Mouse (Mus musculus) frontal cortex, postnatal 25 days (tissue): ENCODE data around the gene Grin2a.

Experiments
- DNase-seq, 2 experiments: peaks; one replicate each; pipeline ENCODE4 v3.0.0; 2022; ENCODE audit warnings: low spot score in 2 of 2

The Grin2a gene

DNA sequence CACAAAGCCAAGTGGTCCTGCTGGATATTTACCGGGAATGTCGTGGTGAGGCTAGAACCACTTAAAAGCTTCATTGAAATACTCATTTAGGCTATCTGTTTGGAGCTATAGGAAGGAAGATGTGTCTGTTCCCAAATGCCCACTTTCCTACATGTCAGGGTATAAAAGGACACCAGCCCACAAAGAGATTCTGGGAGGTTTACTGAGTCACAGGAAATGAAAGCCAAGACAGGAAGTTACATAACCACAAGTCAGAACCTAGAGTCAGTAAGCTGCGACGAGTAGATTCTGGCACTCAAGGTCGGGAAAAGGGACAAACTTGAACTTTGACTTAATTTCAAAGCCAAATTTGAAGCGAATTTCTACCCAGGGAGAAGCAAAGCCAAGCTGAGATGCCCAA is 30.9 kb downstream of the Grin2a start:
- DNase-seq, result no peak

GRCm38 (mm10) chr16:9962482-9962881 is 32.9 kb downstream of the Grin2a start:
- DNase-seq, result no peak

GRCm38 (mm10) chr16:9959340-9959739 is 36.0 kb downstream of the Grin2a start:
- no peak for DNase-seq

GRCm38 (mm10) chr16:9954266-9954665 is 41.1 kb downstream of the Grin2a start:
- DNase-seq, result no peak

DNA sequence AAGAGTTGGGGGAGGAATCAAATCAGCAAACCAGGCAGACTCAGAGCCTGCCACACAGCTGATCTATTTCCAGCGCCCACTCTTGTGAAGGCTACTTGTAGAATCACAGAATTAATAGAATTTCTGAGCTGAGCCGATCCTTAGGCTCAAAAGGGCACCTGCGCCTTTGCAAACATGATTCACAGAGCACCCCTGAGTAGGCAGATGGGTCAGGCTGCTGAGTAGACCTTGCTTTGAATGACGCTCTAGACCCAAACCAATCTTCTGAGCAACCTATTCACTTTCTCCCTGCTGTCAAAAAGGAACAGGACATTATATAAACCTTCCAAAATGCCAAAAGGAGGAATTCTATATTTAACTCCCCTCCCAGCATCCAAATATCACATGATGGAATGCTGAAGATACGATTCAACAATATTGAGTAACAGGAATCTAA is 41.9 kb downstream of the Grin2a start:
- DNase-seq, result no peak

DNA sequence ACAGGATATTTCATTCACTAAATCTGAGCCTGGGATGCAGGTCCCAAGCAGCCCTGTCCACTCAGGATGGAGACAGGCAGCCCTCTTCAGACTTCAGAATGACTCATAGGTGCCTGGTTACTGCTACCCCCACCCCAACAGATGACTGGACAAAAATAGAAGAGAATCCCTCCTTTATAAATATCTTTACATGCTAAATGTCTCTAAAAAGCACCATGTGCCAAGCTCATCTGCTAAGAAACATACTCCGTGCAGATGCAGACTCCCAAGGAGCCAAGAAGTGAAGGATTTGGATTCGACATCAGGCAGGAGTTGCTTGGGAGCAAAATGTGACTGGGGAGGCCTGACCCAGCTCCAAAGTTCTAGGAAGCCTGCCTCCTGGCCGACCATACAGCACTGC is 46.1 kb downstream of the Grin2a start:
- no peak for DNase-seq

- DNase-seq, result no peak
These were observed 47.9 kb downstream of the Grin2a start for GRCm38 (mm10) chr16:9947430-9947829.

DNA sequence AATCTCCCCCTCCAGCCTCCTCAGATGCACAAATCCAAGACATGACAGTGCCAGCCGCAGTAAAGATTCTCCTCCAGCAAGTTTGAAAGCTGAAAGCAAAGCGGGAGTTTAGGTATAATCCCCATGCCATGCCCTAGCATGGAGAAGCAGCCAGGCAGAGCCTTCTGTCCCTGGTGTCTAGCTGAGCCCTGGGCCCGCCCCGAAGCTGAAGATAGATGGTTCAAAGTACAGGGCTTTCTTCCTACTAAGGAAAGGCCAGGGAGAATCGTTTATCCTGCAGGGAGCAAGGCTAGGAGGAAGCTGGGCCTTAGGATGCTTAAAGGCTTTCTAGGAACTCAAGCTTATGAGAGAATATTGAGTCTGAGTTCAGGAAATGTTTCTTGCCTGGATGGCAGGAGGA is 50.5 kb downstream of the Grin2a start:
- no peak for DNase-seq

DNA sequence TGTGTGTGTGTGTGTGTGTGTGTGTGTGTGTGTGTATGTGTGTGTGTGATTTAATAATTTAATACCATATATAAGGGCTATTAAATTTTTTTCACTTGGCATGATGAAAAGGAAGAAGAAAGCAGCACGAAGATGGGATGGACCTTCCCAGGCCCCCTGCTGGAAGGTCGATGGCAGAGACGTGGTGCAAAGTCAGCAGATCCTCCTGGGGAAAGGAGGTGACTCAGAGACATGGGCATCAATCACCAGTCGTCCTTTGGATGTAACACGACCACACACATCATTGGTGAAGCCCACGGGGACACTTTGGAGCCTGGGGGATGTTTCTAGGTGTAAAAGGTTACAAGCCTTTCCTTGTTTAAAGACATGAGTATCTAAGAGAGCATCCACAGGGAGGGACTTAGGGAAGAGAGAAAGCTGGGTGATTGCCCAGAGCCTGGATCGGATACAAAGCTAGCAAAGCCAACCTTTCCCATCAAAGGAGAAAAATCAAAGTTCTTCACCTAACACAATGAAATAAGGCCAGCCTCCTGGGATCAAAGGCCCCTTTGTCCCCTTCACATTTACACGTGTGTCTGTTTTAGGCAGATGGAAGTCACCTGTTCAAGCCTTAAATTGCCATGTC is 53.9 kb downstream of the Grin2a start:
- DNase-seq, result no peak

DNA sequence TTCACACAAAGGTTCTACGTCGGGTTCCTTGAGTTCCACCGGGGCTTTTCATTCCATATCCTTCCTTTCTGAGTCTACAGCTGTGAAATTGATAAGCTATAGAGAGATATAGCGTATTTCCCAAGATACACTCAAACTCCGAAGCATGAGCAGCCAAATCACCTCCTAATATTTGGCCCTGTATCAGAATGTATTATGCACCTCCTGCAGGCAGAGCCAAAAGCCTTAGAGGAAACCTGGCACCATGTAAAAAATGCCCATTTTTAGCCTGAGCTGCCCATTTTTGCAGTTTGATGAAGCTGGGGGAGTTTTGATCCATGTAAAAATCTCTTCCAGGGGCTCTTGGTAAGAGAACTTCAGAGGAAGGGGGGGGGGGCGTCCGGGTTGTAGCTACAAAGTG is 54.6 kb downstream of the Grin2a start:
- DNase-seq, result no peak

GRCm38 (mm10) chr16:9910672-9911071 is 84.7 kb downstream of the Grin2a start:
- no peak for DNase-seq

- no peak for DNase-seq
These were observed 86.1 kb downstream of the Grin2a start for GRCm38 (mm10) chr16:9909225-9909624.

DNA sequence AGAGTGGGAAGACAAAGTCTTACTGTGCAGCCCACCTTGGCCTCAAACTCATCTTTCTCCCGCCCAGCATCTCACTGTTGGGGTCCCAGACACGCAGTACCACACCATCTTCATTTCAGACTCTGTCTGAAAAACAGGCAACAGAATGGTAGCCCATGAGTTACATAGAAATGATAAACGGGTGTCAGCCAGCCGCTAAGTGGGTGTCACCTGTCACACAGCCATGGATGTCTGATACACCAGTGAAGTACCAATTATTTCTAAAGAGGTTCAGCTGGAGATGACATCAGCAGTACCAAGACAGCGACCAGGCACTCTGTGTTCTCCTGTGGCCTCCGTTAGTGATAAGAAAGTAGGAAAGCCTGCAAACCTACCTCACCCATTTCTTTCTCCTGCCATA is 90.9 kb downstream of the Grin2a start:
- no peak for DNase-seq

GRCm38 (mm10) chr16:9902680-9903463 is 92.5 kb downstream of the Grin2a start:
- DNase-seq, result no peak

GRCm38 (mm10) chr16:9901433-9901832 is 93.9 kb downstream of the Grin2a start:
- no peak for DNase-seq

- DNase-seq, result no peak
These were observed 94.4 kb downstream of the Grin2a start for GRCm38 (mm10) chr16:9900996-9901395.

GRCm38 (mm10) chr16:9900196-9900595 is 95.2 kb downstream of the Grin2a start:
- no peak for DNase-seq

DNA sequence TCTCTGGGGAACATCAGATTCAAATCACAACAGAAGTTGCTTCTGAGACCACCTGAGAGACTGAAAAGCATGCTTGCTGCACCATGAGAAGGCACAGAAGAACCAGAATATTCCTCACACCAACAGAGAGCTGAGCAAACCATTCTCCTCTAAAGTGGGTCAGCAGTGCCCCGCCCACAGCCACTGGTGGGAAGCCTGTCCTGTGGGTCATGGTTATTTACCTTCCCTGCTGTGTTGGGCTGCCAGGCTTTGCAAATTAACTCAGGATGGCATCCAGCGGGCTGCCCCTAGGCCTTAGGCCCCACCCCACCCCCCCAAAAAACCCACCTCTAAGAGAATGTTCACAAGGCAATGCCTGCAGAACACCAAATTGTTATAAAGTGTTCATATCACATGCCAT is 96.2 kb downstream of the Grin2a start:
- DNase-seq, result no peak

DNA sequence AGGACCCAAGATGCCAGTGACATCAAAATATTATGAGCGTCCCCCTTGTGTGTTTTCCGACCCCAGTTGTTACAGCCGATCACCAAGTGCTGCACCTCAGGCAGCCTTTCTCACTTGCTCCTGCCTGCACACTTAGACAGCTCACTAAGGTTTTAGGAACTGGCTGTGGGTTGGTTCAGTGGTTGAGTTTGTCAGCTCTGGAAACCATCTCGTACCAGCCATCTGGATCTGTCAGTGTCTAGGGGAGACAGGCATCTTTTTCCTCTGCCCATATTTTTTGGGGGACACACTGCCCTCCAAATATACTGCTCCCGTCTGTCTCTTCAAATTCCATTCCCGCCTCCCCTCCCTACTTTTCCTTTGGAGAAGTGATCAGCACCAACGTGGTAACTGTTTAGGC is 99.8 kb downstream of the Grin2a start:
- no peak for DNase-seq

DNA sequence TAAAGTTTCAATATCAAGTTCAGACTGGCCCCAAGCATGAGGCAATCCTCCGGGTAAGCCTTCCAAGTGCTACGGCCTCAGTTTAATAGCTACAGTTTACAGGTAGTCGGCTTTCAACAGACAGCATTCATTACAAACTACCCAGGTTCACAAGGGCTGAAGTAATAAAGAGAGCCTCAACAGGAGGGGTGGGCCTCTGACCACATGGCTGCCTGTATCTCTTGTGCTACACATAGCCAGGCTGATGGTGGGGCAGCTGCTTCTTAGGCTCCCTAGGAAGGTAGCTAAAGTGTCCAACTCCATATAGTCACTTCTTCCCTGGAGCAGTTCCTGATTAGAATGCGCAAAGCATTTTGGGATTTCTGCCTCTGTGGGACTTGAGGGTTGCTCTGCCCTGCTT is 109.2 kb downstream of the Grin2a start:
- no peak for DNase-seq

DNA sequence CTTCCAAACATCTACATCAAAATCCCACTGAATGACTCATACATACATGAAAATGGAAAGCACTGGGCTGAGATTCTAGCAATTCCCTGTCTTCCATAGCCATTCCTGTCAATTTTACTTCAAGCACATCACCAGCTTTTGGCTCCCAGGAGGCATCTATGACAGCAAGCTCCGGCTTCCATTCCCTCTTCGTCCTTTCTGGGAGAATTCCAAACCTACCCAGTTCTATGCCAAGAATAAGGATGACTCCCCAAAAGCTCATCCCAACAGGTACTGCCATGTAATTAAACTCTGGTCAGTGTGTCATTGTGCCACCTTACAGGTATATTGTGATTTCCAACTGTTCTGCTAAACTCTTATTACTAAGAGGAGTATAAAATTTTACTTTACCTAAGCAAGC is 111.2 kb downstream of the Grin2a start:
- DNase-seq, result no peak

DNA sequence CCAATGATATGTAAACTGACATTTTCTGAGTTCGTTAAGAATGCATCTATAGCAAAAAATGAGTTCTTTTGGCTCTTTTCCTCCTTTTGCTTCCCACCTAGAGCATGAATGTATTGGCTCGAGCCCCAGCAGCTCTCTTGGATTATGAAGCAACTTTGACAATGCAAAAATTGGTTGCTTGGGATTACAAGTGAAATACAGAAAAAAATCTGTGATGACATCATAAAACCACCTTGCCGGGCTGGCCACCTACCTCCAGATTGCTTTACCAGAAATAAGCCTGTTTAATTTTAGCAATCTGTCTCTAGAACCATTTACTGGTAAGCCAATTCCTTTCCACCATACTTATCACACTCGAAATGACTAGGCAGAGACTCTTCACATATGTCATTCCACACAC is 112.9 kb downstream of the Grin2a start:
- no peak for DNase-seq

DNA sequence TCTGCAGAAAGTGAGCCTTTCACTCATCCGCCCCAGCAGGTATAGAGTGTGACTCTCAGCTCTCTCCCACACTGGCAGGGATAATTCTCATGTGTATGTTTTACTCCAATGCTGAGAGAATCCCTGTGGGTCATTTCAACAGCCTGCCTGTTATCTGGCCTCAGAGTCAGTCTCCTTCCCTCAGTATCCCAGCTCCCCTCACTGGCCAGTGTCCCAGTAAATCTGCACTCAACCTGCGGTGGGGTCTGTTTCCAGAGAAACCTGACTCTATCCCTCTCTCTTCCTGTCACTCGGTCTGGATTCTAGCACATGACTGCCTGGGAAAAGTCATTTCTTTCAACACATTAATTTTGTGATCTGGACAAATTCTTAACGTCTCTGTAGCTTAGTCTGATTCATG is 122.4 kb downstream of the Grin2a start:
- no peak for DNase-seq

DNA sequence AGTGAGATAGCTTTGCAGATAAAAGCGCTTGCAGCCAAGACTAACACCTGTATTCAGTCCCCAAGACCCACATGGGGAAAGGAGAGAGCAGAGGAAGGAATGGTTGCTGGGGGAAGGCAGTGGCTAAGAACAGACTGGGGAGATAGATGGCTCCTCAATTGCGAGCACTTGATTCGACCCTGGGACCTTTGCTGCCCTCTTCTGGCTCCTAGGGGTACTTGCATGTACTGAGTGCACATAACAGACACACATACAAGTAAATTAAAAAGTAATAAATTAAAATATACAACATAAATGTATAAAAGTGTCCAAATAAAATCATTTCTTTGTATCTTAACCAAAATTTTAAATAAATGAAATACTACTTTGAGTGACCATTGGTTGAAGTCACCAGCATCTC is 129.7 kb downstream of the Grin2a start:
- DNase-seq, result no peak
